Mouse (Mus musculus) testis, postnatal 14 days (tissue): ENCODE results near the gene Nudt3.
"Not testable (repeated sequence)": the region's sequence is repeated elsewhere in the genome, so short reads cannot be mapped to it uniquely, and the experiment has no call there.

Experiments
- DNase-seq: peaks from one replicate; pipeline ENCODE4 v3.0.0; 2021; ENCODE audit warnings: low spot score

Gene Nudt3

GRCm38 (mm10) chr17:27623360-27624326 is at the start of gene Nudt3:
Gene Nudt3, minus strand, starts transcription at chr17:27623495.
- DNase-seq, result peak; percentile 91

GRCm38 (mm10) chr17:27671720-27672119 is 48.4 kb upstream of the Nudt3 start:
- no peak for DNase-seq

- no peak for DNase-seq
Measured at GRCm38 (mm10) chr17:27658767-27659166, 35.5 kb upstream of the Nudt3 start.

GRCm38 (mm10) chr17:27657123-27657522 is 33.8 kb upstream of the Nudt3 start:
- DNase-seq, result no peak

- no peak for DNase-seq
Measured at GRCm38 (mm10) chr17:27656414-27656813, 33.1 kb upstream of the Nudt3 start.

GRCm38 (mm10) chr17:27656011-27656399 is 32.7 kb upstream of the Nudt3 start:
- no peak for DNase-seq

GRCm38 (mm10) chr17:27655089-27656010 is 32.1 kb upstream of the Nudt3 start, which contains the start of gene Pacsin1:
Gene Pacsin1, plus strand, starts transcription at chr17:27655509.
- DNase-seq, result no peak

- no peak for DNase-seq
Measured at GRCm38 (mm10) chr17:27653253-27653959, 30.1 kb upstream of the Nudt3 start.

GRCm38 (mm10) chr17:27652046-27652790 is 28.9 kb upstream of the Nudt3 start:
- no peak for DNase-seq

- DNase-seq, result no peak
Measured at GRCm38 (mm10) chr17:27650586-27650985, 27.3 kb upstream of the Nudt3 start.

- DNase-seq, result peak; percentile 66
Measured at GRCm38 (mm10) chr17:27650160-27650559, 26.9 kb upstream of the Nudt3 start.

- DNase-seq, result no peak
Measured at GRCm38 (mm10) chr17:27645807-27646206, 22.5 kb upstream of the Nudt3 start.

- DNase-seq, result no peak
Measured at GRCm38 (mm10) chr17:27644572-27644971, 21.3 kb upstream of the Nudt3 start.

- no peak for DNase-seq
Measured at GRCm38 (mm10) chr17:27643756-27644155, 20.5 kb upstream of the Nudt3 start.

- DNase-seq, result no peak
Measured at GRCm38 (mm10) chr17:27643101-27643500, 19.8 kb upstream of the Nudt3 start.

GRCm38 (mm10) chr17:27642491-27643062 is 19.3 kb upstream of the Nudt3 start:
- DNase-seq, result no peak

GRCm38 (mm10) chr17:27639851-27640250 is 16.6 kb upstream of the Nudt3 start:
- DNase-seq, result not testable (repeated sequence)

- DNase-seq, result peak; percentile 66
Measured at GRCm38 (mm10) chr17:27638921-27639332, 15.6 kb upstream of the Nudt3 start.

- DNase-seq, result no peak
Measured at GRCm38 (mm10) chr17:27637333-27637732, 14.0 kb upstream of the Nudt3 start.

GRCm38 (mm10) chr17:27636132-27637020 is 13.1 kb upstream of the Nudt3 start, which contains the start of gene Rps10:
Gene Rps10, minus strand, starts transcription at chr17:27636669.
- peak; percentile 64 for DNase-seq
